ENCODE assay signal across 19 mouse cellular contexts in the genomic region with DNA sequence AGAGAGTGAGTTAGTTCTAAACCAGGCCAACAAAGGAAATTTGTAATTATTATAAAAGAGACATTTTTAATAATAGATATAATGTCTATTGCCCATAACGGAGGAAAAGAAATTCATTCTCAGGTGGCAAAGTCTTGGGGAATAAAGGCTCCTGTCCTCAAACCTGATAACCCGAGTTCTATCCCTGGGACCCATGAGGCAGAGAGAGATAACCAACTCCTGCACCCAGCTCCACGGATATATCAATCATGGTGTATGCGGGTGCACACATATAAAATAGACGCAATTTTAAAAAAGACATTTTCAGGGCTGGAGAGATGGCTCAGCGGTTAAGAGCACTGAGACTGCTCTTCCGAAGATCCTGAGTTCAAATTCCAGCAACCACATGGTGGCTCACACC.
"Had no signal": no experiment of that assay in that cellular context is flagged by ENCODE, and none has a peak within 500 bp of the region (broad histone marks: within the 10 kb centered on the region; RNA-seq: fewer than 3 reads in every experiment).

No protein-coding gene starts in this region.

- H3K4me1 ChIP-seq: midbrain, embryonic 12.5 days; neural tube, embryonic 13.5 days had no signal

- H3K4me3 ChIP-seq: midbrain, embryonic 10.5 days; midbrain, embryonic 12.5 days; myocyte; neural tube, embryonic 13.5 days; neural tube, embryonic 15.5 days had no signal

- H3K9ac ChIP-seq: lung, embryonic 14.5 days; midbrain, embryonic 12.5 days; neural tube, embryonic 13.5 days; neural tube, embryonic 15.5 days had no signal

- H3K4me2 ChIP-seq: lung, embryonic 14.5 days; midbrain, embryonic 12.5 days; neural tube, embryonic 13.5 days; neural tube, embryonic 15.5 days had no signal

- H3K9me3 ChIP-seq: midbrain, embryonic 10.5 days; midbrain, embryonic 12.5 days; neural tube, embryonic 13.5 days; neural tube, embryonic 15.5 days had no signal

- DNase-seq: lung, adult 18-20 months; lung, embryonic 14.5 days; lung, postnatal 10 days; lung, postnatal 4 days; midbrain, embryonic 14.5 days; retina, postnatal 1 day; right cerebral cortex, adult 18-20 months; right cerebral cortex, postnatal 25 days; right cerebral cortex, postnatal 4 days; spleen, adult 18-20 months; thymus, adult 18-20 months; thymus, postnatal 25 days; thymus, postnatal 4 days had no signal

- ATAC-seq: midbrain, embryonic 16.5 days had no signal

- H3K27me3 ChIP-seq: midbrain, embryonic 12.5 days; neural tube, embryonic 13.5 days; neural tube, embryonic 15.5 days had no signal

- H3K27ac ChIP-seq: midbrain, embryonic 12.5 days; neural tube, embryonic 13.5 days; neural tube, embryonic 15.5 days had no signal
